Mouse (Mus musculus): ENCODE measurements around the gene Fam189a1. TPM values are rescaled to one million over a fixed set of nuclear protein-coding genes. Genes with fewer than 3 reads are reported as not detected.
A peak's percentile ranks its signal among the peaks of the same experiment; 100 is the strongest.

Gene Fam189a1
- polyA plus RNA-seq, 1 experiment: 0.07 TPM

- H3ac ChIP-seq (ENCODE audit: control insufficient read depth, insufficient read length, low read depth): peak overlapping the region; percentile 94
- H3K4me3 ChIP-seq (ENCODE audit: insufficient read depth, poor library complexity, severe bottlenecking): peak overlapping the region; percentile 63
- H3K27me3 ChIP-seq (ENCODE audit: control insufficient read depth, insufficient read depth, insufficient read length): no peaks in the 10 kb centered on the region
- H3K79me2 ChIP-seq (ENCODE audit: control insufficient read depth, insufficient read depth): peaks cover 28% of the 10 kb centered on the region
- TF ChIP-seq FOSL1 (IDR thresholded peaks at IDR 0.05; ENCODE audit: insufficient read depth, low read length, poor library complexity, severe bottlenecking) (no peak), CEBPB (IDR thresholded peaks at IDR 0.05; ENCODE audit: low read depth) (no peak), MAX (IDR thresholded peaks at IDR 0.05) (no peak), CTCF (IDR thresholded peaks at IDR 0.05; ENCODE audit: control insufficient read depth, insufficient read depth, insufficient read length) (no peak), USF1 (IDR thresholded peaks at IDR 0.05; ENCODE audit: low read depth) (no peak), MYOD1 (IDR thresholded peaks at IDR 0.05; ENCODE audit: control insufficient read depth, insufficient read length, low read depth) (no peak), MYOG (IDR thresholded peaks at IDR 0.05; ENCODE audit: control insufficient read depth, extremely low read depth, insufficient read length) (no peak)
- no peaks in the 10 kb centered on the region for H3K36me3 ChIP-seq (ENCODE audit: control insufficient read depth, insufficient read depth)
- H3K79me3 ChIP-seq (ENCODE audit: low read depth): peaks cover 15% of the 10 kb centered on the region
Observed at GRCm38 (mm10) chr7:64871987-64872742, 284.2 kb downstream of the Fam189a1 start.

GRCm38 (mm10) chr7:64869549-64870065, 286.8 kb downstream of the Fam189a1 start:
- TF ChIP-seq MAX (IDR thresholded peaks at IDR 0.05) (no peak), USF1 (IDR thresholded peaks at IDR 0.05; ENCODE audit: low read depth) (no peak), CEBPB (IDR thresholded peaks at IDR 0.05; ENCODE audit: low read depth) (no peak), FOSL1 (IDR thresholded peaks at IDR 0.05; ENCODE audit: insufficient read depth, low read length, poor library complexity, severe bottlenecking) (no peak), CTCF (IDR thresholded peaks at IDR 0.05; ENCODE audit: control insufficient read depth, insufficient read depth, insufficient read length) (no peak), MYOD1 (IDR thresholded peaks at IDR 0.05; ENCODE audit: control insufficient read depth, insufficient read length, low read depth) (no peak)
- H3K27me3 ChIP-seq (ENCODE audit: control insufficient read depth, insufficient read depth, insufficient read length): no peaks in the 10 kb centered on the region
- peaks cover 28% of the 10 kb centered on the region for H3K79me2 ChIP-seq (ENCODE audit: control insufficient read depth, insufficient read depth)
- H3ac ChIP-seq (ENCODE audit: control insufficient read depth, insufficient read length, low read depth): no peak overlapping the region
- no peaks in the 10 kb centered on the region for H3K36me3 ChIP-seq (ENCODE audit: control insufficient read depth, insufficient read depth)
- no peak overlapping the region for H3K4me3 ChIP-seq (ENCODE audit: insufficient read depth, poor library complexity, severe bottlenecking)
- H3K79me3 ChIP-seq (ENCODE audit: low read depth): peaks cover 15% of the 10 kb centered on the region

GRCm38 (mm10) chr7:64863538-64863937, 292.8 kb downstream of the Fam189a1 start:
- Histone ChIP-seq H3K4me3 (ENCODE audit: insufficient read depth, poor library complexity, severe bottlenecking) (no peak overlapping the region), H3K79me3 (ENCODE audit: low read depth) (no peaks in the 10 kb centered on the region), H3K36me3 (ENCODE audit: control insufficient read depth, insufficient read depth) (no peaks in the 10 kb centered on the region), H3K27me3 (ENCODE audit: control insufficient read depth, insufficient read depth, insufficient read length) (no peaks in the 10 kb centered on the region), H3ac (ENCODE audit: control insufficient read depth, insufficient read length, low read depth) (no peak overlapping the region), H3K79me2 (ENCODE audit: control insufficient read depth, insufficient read depth) (no peaks in the 10 kb centered on the region)
- TF ChIP-seq MYOD1 (IDR thresholded peaks at IDR 0.05; ENCODE audit: control insufficient read depth, insufficient read length, low read depth) (no peak), MAX (IDR thresholded peaks at IDR 0.05) (no peak), CEBPB (IDR thresholded peaks at IDR 0.05; ENCODE audit: low read depth) (no peak), MYOG (IDR thresholded peaks at IDR 0.05; ENCODE audit: control insufficient read depth, extremely low read depth, insufficient read length) (no peak), USF1 (IDR thresholded peaks at IDR 0.05; ENCODE audit: low read depth) (no peak), FOSL1 (IDR thresholded peaks at IDR 0.05; ENCODE audit: insufficient read depth, low read length, poor library complexity, severe bottlenecking) (no peak), CTCF (IDR thresholded peaks at IDR 0.05; ENCODE audit: control insufficient read depth, insufficient read depth, insufficient read length) (no peak)

GRCm38 (mm10) chr7:64862978-64863377, 293.4 kb downstream of the Fam189a1 start:
- Histone ChIP-seq H3K79me3 (ENCODE audit: low read depth) (no peaks in the 10 kb centered on the region), H3K4me3 (ENCODE audit: insufficient read depth, poor library complexity, severe bottlenecking) (no peak overlapping the region), H3K27me3 (ENCODE audit: control insufficient read depth, insufficient read depth, insufficient read length) (no peaks in the 10 kb centered on the region), H3K79me2 (ENCODE audit: control insufficient read depth, insufficient read depth) (no peaks in the 10 kb centered on the region), H3ac (ENCODE audit: control insufficient read depth, insufficient read length, low read depth) (no peak overlapping the region), H3K36me3 (ENCODE audit: control insufficient read depth, insufficient read depth) (no peaks in the 10 kb centered on the region)
- no peak for TF ChIP-seq CEBPB (IDR thresholded peaks at IDR 0.05; ENCODE audit: low read depth)

- peak; percentile 35 for TF ChIP-seq MYOD1 (IDR thresholded peaks at IDR 0.05; ENCODE audit: control insufficient read depth, insufficient read length, low read depth)
- TF ChIP-seq USF1 (IDR thresholded peaks at IDR 0.05; ENCODE audit: low read depth): no peak
- TF ChIP-seq MYOG (IDR thresholded peaks at IDR 0.05; ENCODE audit: control insufficient read depth, extremely low read depth, insufficient read length): no peak
- TF ChIP-seq MAX (IDR thresholded peaks at IDR 0.05): no peak
- peak overlapping the region; percentile 30 for H3K4me3 ChIP-seq (ENCODE audit: insufficient read depth, poor library complexity, severe bottlenecking)
- H3ac ChIP-seq (ENCODE audit: control insufficient read depth, insufficient read length, low read depth): no peak overlapping the region
- H3K79me2 ChIP-seq (ENCODE audit: control insufficient read depth, insufficient read depth): no peaks in the 10 kb centered on the region
- H3K27me3 ChIP-seq (ENCODE audit: control insufficient read depth, insufficient read depth, insufficient read length): no peaks in the 10 kb centered on the region
- no peaks in the 10 kb centered on the region for H3K79me3 ChIP-seq (ENCODE audit: low read depth)
- H3K36me3 ChIP-seq (ENCODE audit: control insufficient read depth, insufficient read depth): no peaks in the 10 kb centered on the region
Observed at GRCm38 (mm10) chr7:64856526-64857082, 299.8 kb downstream of the Fam189a1 start.

- no peaks in the 10 kb centered on the region for H3K79me2 ChIP-seq (ENCODE audit: control insufficient read depth, insufficient read depth)
- H3K4me3 ChIP-seq (ENCODE audit: insufficient read depth, poor library complexity, severe bottlenecking): peak overlapping the region; percentile 30
- no peaks in the 10 kb centered on the region for H3K27me3 ChIP-seq (ENCODE audit: control insufficient read depth, insufficient read depth, insufficient read length)
- H3K79me3 ChIP-seq (ENCODE audit: low read depth): no peaks in the 10 kb centered on the region
- peak overlapping the region; percentile 35 for H3ac ChIP-seq (ENCODE audit: control insufficient read depth, insufficient read length, low read depth)
- no peak for TF ChIP-seq CEBPB (IDR thresholded peaks at IDR 0.05; ENCODE audit: low read depth)
- TF ChIP-seq CTCF (IDR thresholded peaks at IDR 0.05; ENCODE audit: control insufficient read depth, insufficient read depth, insufficient read length): no peak
- TF ChIP-seq MAX (IDR thresholded peaks at IDR 0.05): no peak
- TF ChIP-seq MYOD1 (IDR thresholded peaks at IDR 0.05; ENCODE audit: control insufficient read depth, insufficient read length, low read depth): no peak
- TF ChIP-seq USF1 (IDR thresholded peaks at IDR 0.05; ENCODE audit: low read depth): no peak
- TF ChIP-seq MYOG (IDR thresholded peaks at IDR 0.05; ENCODE audit: control insufficient read depth, extremely low read depth, insufficient read length): no peak
- TF ChIP-seq FOSL1 (IDR thresholded peaks at IDR 0.05; ENCODE audit: insufficient read depth, low read length, poor library complexity, severe bottlenecking): no peak
- H3K36me3 ChIP-seq (ENCODE audit: control insufficient read depth, insufficient read depth): no peaks in the 10 kb centered on the region
Observed at GRCm38 (mm10) chr7:64855976-64856375, 300.4 kb downstream of the Fam189a1 start.
